Mouse (Mus musculus) hindbrain, embryonic 11.5 days (tissue): Measurements from ENCODE around the gene Clpp. TPM values are rescaled to one million over a fixed set of nuclear protein-coding genes. Genes with fewer than 3 reads are reported as not detected.
A peak's percentile ranks its signal among the peaks of the same experiment; 100 is the strongest.

Source experiments
- ATAC-seq: fragments of 200-750 bp; cut with Nextera tagmentation; 2 replicates; pipeline ENCODE4 v1.8.0; 2017; ENCODE audit warnings: mild to moderate bottlenecking, moderate TSS enrichment, moderate library complexity; ENCODE audit not compliant: low FRiP score
- DNase-seq: peaks from one replicate; pipeline ENCODE4 v3.0.0-alpha.2; 2015; ENCODE audit warnings: low spot score
- H3K27ac ChIP-seq: fragments of 300-500 bp; sonication (generic); 2 replicates; pipeline ENCODE4 v1.5.1; 2014; ENCODE audit warnings: mild to moderate bottlenecking, low read depth, low read length
- H3K27me3 ChIP-seq: fragments of 300-500 bp; sonication (generic); 2 replicates; pipeline ENCODE4 v1.6.1; 2014; ENCODE audit warnings: mild to moderate bottlenecking, low read length, moderate library complexity, mixed read lengths; ENCODE audit not compliant: control insufficient read depth, insufficient read depth
- H3K36me3 ChIP-seq: fragments of 300-500 bp; sonication (generic); 2 replicates; pipeline ENCODE4 v1.6.1; 2014; ENCODE audit warnings: mild to moderate bottlenecking, low read length, moderate library complexity, mixed read lengths; ENCODE audit not compliant: control insufficient read depth, insufficient read depth
- H3K4me1 ChIP-seq: fragments of 300-500 bp; sonication (generic); replicated peaks from 2 replicates; pipeline ENCODE4 v1.6.1; 2014; ENCODE audit warnings: low read length, mixed read lengths; ENCODE audit not compliant: control insufficient read depth, insufficient read depth
- H3K4me2 ChIP-seq: fragments of 300-500 bp; sonication (generic); replicated peaks from 2 replicates; pipeline ENCODE4 v1.6.1; 2014; ENCODE audit warnings: mild to moderate bottlenecking, low read depth, low read length
- H3K4me3 ChIP-seq: fragments of 300-500 bp; sonication (generic); 2 replicates; pipeline ENCODE4 v1.5.1; 2014; ENCODE audit warnings: low read depth, low read length
- H3K9ac ChIP-seq: fragments of 300-500 bp; sonication (generic); 2 replicates; pipeline ENCODE4 v1.6.1; 2014; ENCODE audit warnings: low read depth, low read length
- H3K9me3 ChIP-seq: fragments of 300-500 bp; sonication (generic); 2 replicates; pipeline ENCODE4 v1.6.1; 2016; ENCODE audit warnings: low read length; ENCODE audit not compliant: control insufficient read depth
- WGBS: fragments of 180-500 bp; shearing (Covaris S2); extraction: QIAGEN DNeasy Blood & Tissue Kit; methylation state at CpG from one replicate; pipeline ENCODE4 v1.1.7; 2014; 5-methylcytosine and 5-hydroxymethylcytosine counted together
- polyA plus RNA-seq: library from polyadenylated mRNA; unstranded; fragments of >200 nt; fragmentation: Nextera tagmentation; extraction: Ambion mirVana; gene quantifications from 2 replicates; pipeline ENCODE4 v1.2.1, GENCODE M21; 2014

Gene Clpp
- polyA plus RNA-seq, 1 experiment from 2014 or later, result 152 TPM

DNA sequence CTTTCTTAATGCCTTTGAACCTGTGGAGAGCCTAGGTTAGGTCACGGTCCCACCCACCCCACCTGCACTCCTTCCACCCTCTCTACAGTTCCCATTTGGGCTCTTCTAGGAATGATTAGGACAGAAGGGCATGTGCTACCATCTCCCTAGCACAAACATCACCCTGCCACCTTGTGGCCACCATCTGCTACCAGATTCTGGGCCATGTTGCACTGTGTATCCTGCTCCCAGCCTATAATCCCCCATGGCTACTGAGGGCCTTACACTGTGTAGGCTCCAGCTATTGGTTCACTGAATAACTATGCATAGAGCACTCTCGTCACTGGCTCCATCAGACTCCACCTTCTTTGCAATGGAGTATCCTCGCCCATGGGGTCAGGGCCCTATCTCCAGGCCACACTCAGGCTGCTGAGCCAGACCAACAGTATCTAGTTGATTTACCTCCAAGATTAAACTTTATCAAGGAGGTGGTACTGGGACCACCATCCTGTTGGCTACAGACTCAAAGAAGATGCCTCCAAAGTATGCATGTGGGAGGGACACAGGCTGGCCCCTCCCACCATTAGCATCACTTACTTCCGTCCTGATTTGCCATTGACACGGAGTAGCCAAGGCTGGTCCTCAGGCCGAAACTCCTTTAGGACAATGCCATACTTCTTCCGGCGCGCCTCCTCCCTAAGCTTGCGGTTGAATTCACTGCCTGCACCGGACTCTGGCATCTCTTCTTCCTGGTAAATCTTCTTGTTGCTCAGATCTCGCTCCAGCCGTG, 17.2 kb downstream of the Clpp start:
- ATAC-seq, result no peak
- WGBS, result 88% methylated on average over 13 of the region's 13 CpGs

GRCm38 (mm10) chr17:57010911-57011235, 20.8 kb downstream of the Clpp start:
- H3K9ac ChIP-seq, result peak overlapping the region; percentile 66
- under 1% methylated on average over 19 of the region's 19 CpGs for WGBS
- no peaks in the 10 kb centered on the region for H3K4me1 ChIP-seq
- no peaks in the 10 kb centered on the region for H3K36me3 ChIP-seq
- no peaks in the 10 kb centered on the region for H3K27me3 ChIP-seq
- peak overlapping the region; percentile 48; the same call in 1 of the 2 replicates for H3K27ac ChIP-seq
- H3K4me2 ChIP-seq, result peak overlapping the region; percentile 75
- H3K4me3 ChIP-seq, result peak overlapping the region; percentile 71
- DNase-seq, result no peak
- no peaks in the 10 kb centered on the region for H3K9me3 ChIP-seq
- ATAC-seq, result peak; percentile 67

More for the DNA sequence above, 17.2 kb downstream of the Clpp start:
- no peak overlapping the region for H3K4me2 ChIP-seq
- no peaks in the 10 kb centered on the region for H3K9me3 ChIP-seq
- no peak overlapping the region for H3K9ac ChIP-seq
- no peak overlapping the region for H3K27ac ChIP-seq
- H3K36me3 ChIP-seq, result peaks cover 10% of the 10 kb centered on the region; the same call in 1 of the 2 replicates
- no peak overlapping the region for H3K4me3 ChIP-seq
- H3K4me1 ChIP-seq, result no peaks in the 10 kb centered on the region
- H3K27me3 ChIP-seq, result no peaks in the 10 kb centered on the region
- no peak for DNase-seq

GRCm38 (mm10) chr17:57011236-57012141, 21.4 kb downstream of the Clpp start, which contains the start of the genes Gtf2f1 and Gm17949:
Gene Gtf2f1, minus strand, starts transcription at chr17:57011288.
Gene Gm17949, plus strand, starts transcription at chr17:57011469.
- DNase-seq (peak; percentile 100), ATAC-seq (peak; percentile 93)
- peak within 1 kb of the TSS; percentile 71 for H3K4me3 ChIP-seq
- no peaks in the 10 kb centered on the region for H3K27me3 ChIP-seq
- H3K27ac ChIP-seq, result peak within 1 kb of the TSS; percentile 86
- peak within 1 kb of the TSS; percentile 89 for H3K4me2 ChIP-seq
- WGBS, result under 1% methylated on average over 51 of the region's 51 CpGs
- H3K36me3 ChIP-seq, result no peaks in the 10 kb centered on the region
- H3K4me1 ChIP-seq, result no peaks in the 10 kb centered on the region
- H3K9ac ChIP-seq, result peak within 1 kb of the TSS; percentile 77
- no peaks in the 10 kb centered on the region for H3K9me3 ChIP-seq

- Histone ChIP-seq H3K27me3 (no peaks in the 10 kb centered on the region), H3K9ac (no peak overlapping the region; the same call in 1 of the 2 replicates), H3K4me1 (no peaks in the 10 kb centered on the region), H3K4me3 (no peak overlapping the region), H3K4me2 (peak overlapping the region; percentile 89), H3K9me3 (no peaks in the 10 kb centered on the region), H3K36me3 (no peaks in the 10 kb centered on the region), H3K27ac (no peak overlapping the region)
- ATAC-seq (no peak; the same call in 1 of the 2 replicates), DNase-seq (no peak)
- 69% methylated on average over 13 of the region's 13 CpGs for WGBS
Observed at GRCm38 (mm10) chr17:57012245-57012795, 22.2 kb downstream of the Clpp start.

DNA sequence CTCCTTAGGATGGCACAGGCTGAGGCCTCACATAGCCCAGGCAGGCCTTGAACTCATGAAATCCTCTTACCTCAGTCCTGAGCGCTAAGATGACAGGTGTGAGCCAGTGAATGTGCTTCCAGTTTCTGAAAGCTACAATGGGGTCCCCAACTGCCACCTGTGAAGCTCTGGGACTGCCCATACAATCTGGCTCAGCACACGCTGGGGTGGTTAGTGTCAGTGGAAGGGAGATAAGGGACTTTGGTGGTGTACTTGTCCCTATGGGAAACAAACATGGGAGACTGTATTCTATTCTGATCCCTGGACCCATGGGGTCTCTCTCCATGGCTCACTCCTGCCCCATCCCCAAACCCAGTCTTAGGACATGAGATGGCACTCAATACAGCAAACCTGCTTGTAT, 29.6 kb downstream of the Clpp start:
- DNase-seq, result no peak
- Histone ChIP-seq H3K27ac (no peak overlapping the region), H3K4me2 (no peak overlapping the region), H3K9me3 (no peaks in the 10 kb centered on the region), H3K4me3 (no peak overlapping the region), H3K27me3 (no peaks in the 10 kb centered on the region), H3K4me1 (no peaks in the 10 kb centered on the region), H3K9ac (no peak overlapping the region), H3K36me3 (peaks cover 27% of the 10 kb centered on the region)
- ATAC-seq, result no peak
- WGBS, result 92% methylated on average over 2 of the region's 2 CpGs

GRCm38 (mm10) chr17:57020960-57021359, 30.9 kb downstream of the Clpp start:
- ATAC-seq (no peak), DNase-seq (no peak)
- Histone ChIP-seq H3K4me3 (no peak overlapping the region), H3K27me3 (no peaks in the 10 kb centered on the region), H3K27ac (no peak overlapping the region), H3K9me3 (no peaks in the 10 kb centered on the region), H3K4me2 (no peak overlapping the region), H3K4me1 (no peaks in the 10 kb centered on the region), H3K9ac (no peak overlapping the region), H3K36me3 (peaks cover 32% of the 10 kb centered on the region)
- 92% methylated on average over 5 of the region's 5 CpGs for WGBS

DNA sequence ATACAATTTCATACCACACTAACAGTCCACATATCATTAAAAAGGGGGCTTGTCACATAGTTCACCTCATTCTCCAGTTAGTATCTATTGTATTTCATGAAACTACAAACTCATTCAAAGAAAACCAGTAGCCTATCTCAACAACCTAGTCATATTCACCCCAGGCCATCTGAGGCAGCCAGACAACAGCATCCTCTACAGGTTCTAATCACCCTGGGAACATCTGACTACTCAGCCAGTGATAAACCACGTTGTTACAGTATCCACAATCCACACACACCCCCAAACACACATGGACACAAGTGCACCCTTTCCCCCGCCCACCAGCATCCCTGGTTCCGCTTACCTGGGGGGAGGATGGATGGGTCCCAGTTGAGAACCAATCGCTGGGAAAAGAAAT, 37.4 kb downstream of the Clpp start:
- Histone ChIP-seq H3K4me1 (peaks cover 9% of the 10 kb centered on the region), H3K36me3 (peaks cover 28% of the 10 kb centered on the region), H3K4me3 (no peak overlapping the region), H3K4me2 (no peak overlapping the region), H3K9me3 (no peaks in the 10 kb centered on the region), H3K9ac (no peak overlapping the region), H3K27me3 (no peaks in the 10 kb centered on the region), H3K27ac (no peak overlapping the region)
- DNase-seq (no peak), ATAC-seq (no peak)
- WGBS, result 87% methylated on average over 4 of the region's 4 CpGs

GRCm38 (mm10) chr17:57029691-57030090, 39.6 kb downstream of the Clpp start:
- H3K4me2 ChIP-seq, result peak overlapping the region; percentile 94
- peaks cover 11% of the 10 kb centered on the region for H3K36me3 ChIP-seq
- no peaks in the 10 kb centered on the region for H3K9me3 ChIP-seq
- no peak overlapping the region for H3K27ac ChIP-seq
- peak overlapping the region; percentile 99 for H3K9ac ChIP-seq
- H3K27me3 ChIP-seq, result no peaks in the 10 kb centered on the region
- ATAC-seq (no peak), DNase-seq (no peak)
- H3K4me3 ChIP-seq, result peak overlapping the region; percentile 78
- H3K4me1 ChIP-seq, result peaks cover 9% of the 10 kb centered on the region
- WGBS, result 53% methylated on average over 8 of the region's 8 CpGs
